Mouse (Mus musculus): Measurements from ENCODE around the gene Aifm3.

DNA sequence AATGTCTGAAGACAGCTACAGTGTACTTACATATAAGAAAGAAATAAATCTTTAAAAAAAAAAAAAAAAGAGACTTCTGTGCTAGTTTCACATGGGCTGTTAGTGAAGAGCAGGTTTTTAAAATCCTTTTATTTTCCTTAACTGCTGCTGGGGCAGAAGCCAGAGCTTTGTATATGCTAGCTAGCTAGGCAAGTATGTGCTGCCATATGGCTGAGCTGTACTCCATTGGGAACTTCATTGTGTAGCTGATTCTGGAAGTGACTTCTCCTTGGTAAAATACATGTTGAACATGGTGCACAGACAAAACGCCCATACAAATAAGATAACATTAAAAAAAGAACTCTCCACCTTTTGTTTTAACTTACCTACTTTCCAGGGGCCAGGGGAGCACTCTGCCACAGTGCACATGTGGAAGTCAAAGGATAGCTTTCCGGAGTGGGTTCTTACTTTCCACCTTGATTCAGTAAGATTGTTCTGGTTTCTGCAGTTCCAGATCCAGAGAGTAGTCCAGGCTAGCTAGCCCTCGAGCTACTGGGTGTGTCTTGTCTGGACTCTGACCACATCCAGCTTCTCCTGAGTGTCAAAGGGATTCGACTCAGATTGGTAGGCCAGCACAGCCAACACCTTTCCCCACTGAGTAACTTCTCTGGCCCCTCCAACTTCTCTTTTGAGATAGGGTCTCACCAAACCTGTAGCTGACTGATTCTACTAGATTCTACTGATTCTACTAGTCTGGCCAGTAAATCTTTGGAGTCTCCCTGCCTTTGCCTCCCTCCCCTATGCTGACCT is 22.3 kb upstream of the Aifm3 start:
- TF ChIP-seq CTCF (IDR thresholded peaks at IDR 0.05; ENCODE audit: low read depth, low read length) (no peak), POLR2A (IDR thresholded peaks at IDR 0.05; ENCODE audit: borderline replicate concordance, low read depth, low read length) (no peak)
